Mouse (Mus musculus) NIH3T3 (cell line): ENCODE measurements at regions not wholly inside any gene's neighbourhood (a gene's known extent, or its start where the extent isn't known, plus 50 kb on each side); places are given as distances from the start of the nearest gene placed in this dataset.
A peak's percentile ranks its signal among the peaks of the same experiment; 100 is the strongest.

Experiments used
- DNase-seq: peaks from one replicate; pipeline ENCODE4 v3.0.0-alpha.2; 2012; ENCODE audit warnings: low read depth

GRCm38 (mm10) chr7:79543231-79544071 lies 74.0 kb downstream of the Rhcg start:
- DNase-seq: no peak

GRCm38 (mm10) chr7:79542379-79543015 lies 75.0 kb downstream of the Rhcg start:
- DNase-seq: no peak

GRCm38 (mm10) chr7:79540246-79540645 lies 74.1 kb upstream of the Polg start:
- no peak for DNase-seq

- no peak for DNase-seq
Observed at GRCm38 (mm10) chr7:79539426-79539825, 73.3 kb upstream of the Polg start.

- DNase-seq: no peak
Observed at GRCm38 (mm10) chr7:79536157-79536641, 70.0 kb upstream of the Polg start.

- no peak for DNase-seq
Observed at GRCm38 (mm10) chr7:79535251-79536111, 69.3 kb upstream of the Polg start.

GRCm38 (mm10) chr7:79534819-79535218 lies 68.7 kb upstream of the Polg start:
- DNase-seq: no peak

- DNase-seq: no peak
Observed at GRCm38 (mm10) chr7:79534381-79534780, 68.2 kb upstream of the Polg start.

GRCm38 (mm10) chr7:79532626-79533140 lies 66.5 kb upstream of the Polg start:
- no peak for DNase-seq

GRCm38 (mm10) chr7:79531551-79532356 lies 65.6 kb upstream of the Polg start:
- no peak for DNase-seq

- DNase-seq: no peak
Observed at GRCm38 (mm10) chr7:79531142-79531541, 65.0 kb upstream of the Polg start.

GRCm38 (mm10) chr7:79529480-79529879 lies 63.3 kb upstream of the Polg start:
- DNase-seq: no peak

GRCm38 (mm10) chr7:79527984-79528383 lies 61.8 kb upstream of the Polg start:
- DNase-seq: no peak

GRCm38 (mm10) chr7:79525690-79526630 lies 59.8 kb upstream of the Polg start:
- no peak for DNase-seq

- no peak for DNase-seq
Observed at GRCm38 (mm10) chr7:79524921-79525320, 58.8 kb upstream of the Polg start.

GRCm38 (mm10) chr7:79523696-79524095 lies 57.5 kb upstream of the Polg start:
- DNase-seq: no peak

- DNase-seq: no peak
Observed at GRCm38 (mm10) chr7:79522046-79522445, 55.9 kb upstream of the Polg start.

- peak; percentile 45 for DNase-seq
Observed at GRCm38 (mm10) chr7:79521259-79521658, 55.1 kb upstream of the Polg start.

GRCm38 (mm10) chr7:79520222-79520710 lies 54.1 kb upstream of the Polg start:
- peak; percentile 56 for DNase-seq

GRCm38 (mm10) chr7:79518928-79519327 lies 52.8 kb upstream of the Polg start:
- no peak for DNase-seq
